Mouse (Mus musculus) embryo, embryonic 9.5 days (tissue): Measurements from ENCODE around the gene Mdm2.

Experiments
- DNase-seq: peaks from one replicate; pipeline ENCODE4 v3.0.0-alpha.2; 2017; ENCODE audit errors: extremely low spot score

Mdm2 gene

DNA sequence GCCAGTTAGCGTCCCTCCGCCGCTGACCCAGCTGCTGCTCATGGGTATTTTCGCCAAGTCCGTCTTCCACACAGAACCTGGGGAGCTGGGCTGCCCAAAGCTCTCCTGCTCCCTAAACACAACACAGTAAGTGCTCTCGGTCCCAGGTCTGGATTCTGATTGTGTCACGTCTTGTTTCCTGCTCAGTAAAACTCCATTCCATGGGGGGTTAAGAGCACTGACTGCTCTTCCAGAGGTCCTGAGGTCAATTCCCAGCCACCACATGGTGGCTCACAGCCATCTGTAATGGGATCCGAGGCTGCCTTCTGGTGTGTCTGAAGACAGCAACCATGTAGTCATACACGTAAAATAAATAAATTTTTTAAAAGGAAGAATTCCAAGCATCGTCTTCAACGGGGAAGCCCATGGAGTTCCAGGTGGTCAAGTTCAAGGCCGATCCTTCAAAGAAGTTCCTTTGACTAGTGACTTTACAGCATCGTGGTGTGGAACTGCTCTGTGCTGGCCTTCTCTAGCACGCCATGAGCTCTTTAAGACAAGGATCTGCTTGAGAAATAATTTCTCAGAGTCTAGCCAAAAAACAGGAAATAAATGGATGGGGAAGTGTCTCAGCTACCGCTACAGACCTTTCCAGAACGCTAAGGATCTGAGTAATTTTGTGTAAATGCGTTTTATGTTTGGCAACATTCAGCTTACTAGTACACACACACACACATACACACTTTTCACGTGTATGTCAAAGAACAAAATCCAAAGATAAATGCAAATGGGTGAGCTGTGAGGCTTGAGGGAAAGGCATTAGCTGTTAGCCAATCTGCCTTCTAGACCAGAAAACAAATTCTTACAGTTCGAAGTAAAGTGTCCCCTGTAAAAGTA lies 26.0 kb downstream of the Mdm2 start:
- no peak for DNase-seq

- no peak for DNase-seq
Measured at GRCm38 (mm10) chr10:117683734-117684037, 26.9 kb downstream of the Mdm2 start.

GRCm38 (mm10) chr10:117682858-117683733 lies 27.5 kb downstream of the Mdm2 start:
- no peak for DNase-seq

DNA sequence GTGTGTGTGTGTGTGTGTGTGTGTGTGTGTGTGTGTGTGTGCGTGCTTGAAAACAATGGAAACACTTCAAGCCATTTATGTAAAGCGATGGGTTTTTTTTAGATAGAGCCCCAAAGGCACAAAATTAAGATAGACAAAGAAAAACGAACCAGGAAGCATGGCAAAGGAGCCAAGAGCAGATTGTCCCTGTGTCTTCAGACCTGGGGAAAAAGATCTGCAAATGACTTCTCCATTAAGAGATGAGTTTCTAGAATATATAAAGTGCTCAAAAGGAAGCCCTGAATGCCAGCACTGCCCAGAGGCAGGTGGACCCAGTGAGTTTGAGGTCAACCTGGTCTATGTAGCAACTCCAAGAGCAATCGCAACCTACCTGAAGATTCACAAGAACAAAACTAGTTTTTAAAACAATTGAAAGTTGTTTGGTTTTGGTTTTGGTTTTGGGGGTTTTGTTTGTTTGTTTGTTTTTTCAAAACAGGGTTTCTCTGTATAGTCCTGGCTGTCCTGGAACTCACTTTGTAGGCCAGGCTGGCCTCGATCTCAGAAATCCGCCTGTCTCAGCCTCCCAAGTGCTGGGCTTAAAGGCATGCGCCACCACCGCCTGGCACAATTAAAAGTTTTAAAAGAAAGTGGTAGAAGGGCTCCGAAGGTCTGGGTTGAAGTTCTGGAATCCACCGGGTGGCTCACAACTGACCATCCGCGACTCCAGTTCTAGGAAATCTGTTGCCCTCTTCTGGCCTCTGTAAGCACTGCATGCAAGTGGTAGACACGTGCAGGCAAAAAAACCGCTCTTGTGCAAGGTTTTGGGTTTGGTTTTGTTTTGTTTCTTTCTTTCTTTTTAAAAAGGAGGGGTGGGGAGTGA lies 28.3 kb downstream of the Mdm2 start:
- peak; percentile 44 for DNase-seq

DNA sequence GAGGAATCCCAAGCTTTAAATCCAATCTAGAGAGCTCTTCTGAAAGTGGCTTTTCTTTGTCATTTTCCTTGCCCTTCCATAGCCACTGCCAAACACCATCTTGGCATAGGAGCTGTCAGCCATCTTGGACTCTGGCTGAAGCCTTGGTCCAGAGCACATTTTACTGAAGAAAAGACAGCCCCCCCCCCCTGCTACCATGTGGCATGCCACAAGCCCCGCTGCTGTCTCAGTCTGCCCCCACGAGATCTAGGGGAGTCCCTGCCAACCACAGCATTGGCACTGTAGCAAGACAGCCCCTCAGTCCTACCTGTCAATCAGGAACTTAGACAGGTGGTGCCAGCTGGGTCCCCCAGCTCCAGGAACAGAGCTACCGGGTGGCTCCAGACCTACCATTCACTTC lies 29.0 kb downstream of the Mdm2 start:
- no peak for DNase-seq

DNA sequence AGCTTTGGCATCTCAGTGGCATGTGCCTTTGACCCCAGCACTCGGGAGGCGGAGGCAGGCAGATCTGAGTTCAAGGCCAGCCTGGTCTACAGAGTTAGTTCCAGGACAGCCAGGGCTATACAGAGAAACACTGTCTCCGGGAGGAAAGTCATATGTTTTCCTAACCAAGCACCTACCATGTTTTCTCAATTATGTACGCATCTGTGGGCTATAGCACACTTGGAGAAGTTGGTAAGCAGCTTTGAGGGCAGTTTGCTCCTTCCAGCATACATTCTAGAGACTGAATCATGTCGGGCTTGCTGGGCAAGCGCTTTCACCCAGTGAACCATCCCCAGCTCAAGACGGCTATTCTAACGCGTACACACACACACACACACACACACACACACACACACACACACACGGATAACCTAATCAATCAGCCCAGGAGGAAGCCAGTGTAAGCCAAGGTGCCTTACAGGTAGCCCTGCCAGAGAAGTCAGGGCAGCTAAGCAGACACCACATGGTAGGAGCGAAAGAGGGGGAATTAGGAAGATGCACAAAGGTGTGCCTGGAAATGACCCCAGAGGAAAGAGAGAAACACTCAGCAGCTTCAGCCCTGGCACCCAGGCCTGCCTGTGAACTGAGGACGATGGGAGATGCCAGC lies 29.6 kb downstream of the Mdm2 start:
- no peak for DNase-seq

DNA sequence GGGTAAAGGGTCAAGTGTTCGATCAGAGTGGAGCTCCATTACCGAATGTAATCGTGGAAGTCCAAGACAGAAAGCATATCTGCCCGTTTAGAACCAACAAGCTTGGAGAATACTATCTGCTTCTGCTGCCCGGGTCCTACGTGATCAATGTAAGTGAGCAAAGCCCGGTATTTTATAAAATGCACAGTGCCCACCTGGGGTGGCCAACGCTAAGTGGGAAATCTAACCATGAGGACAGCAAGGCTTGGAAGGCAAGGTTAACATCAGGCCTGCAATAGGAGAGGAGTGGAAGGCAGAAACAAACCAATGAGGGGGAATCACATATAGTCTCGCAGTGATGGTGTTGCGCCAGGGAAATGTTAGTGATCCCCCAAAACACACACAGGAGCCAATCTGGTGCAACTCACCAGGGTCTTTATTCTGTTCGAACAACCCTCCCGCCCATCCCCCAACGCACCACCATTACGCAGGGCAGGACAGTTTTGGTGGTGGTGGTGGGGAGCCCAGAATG lies 30.5 kb downstream of the Mdm2 start:
- DNase-seq = no peak

DNA sequence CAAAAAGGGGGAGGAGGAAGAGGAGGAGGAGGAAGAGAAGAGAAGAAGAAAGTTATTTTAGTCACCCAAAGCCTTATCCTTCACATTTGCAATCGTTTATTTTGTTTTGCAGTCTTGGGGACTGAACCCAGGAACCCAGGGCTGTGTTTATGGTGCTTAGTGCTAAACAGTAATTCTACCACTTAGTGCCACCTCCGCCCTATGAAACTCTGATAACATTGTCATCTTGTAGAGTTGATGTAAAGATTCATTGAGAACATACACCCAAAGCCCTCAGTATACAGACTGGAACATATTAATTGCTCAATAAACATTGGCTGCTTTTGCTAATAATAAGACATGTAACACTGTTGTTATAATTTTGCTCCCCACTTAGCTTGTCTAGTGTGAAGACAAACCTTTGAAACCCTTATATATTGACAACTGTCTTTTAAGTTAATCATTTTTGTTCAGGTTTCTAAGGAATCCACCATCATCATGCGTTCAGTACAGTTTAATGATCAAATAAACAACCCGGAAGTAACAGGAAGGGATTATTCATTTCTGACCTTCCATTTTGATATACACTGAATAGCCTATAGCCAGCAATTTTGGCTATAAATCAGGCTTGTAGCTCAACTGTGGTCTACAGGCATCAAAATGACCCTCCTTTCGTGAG lies 31.4 kb downstream of the Mdm2 start:
- DNase-seq = no peak

DNA sequence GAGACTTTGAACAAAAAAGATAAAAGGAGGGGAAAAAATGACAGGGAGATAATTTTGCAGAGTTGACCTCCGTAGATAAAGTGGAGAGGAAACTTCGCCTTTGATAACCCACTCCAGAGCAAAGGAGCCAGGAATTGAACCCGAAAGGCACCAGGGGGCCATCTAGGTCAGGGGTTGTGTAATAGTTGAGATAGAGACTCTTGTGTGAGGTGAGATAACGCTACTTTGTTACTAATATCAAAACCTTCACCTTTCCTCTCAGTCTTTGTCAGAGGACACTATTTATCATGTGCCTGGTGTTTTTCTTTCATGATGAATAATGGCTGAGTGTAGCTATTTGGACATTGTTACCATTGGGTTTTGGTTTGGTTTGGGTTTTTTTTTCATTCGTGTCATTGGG lies 32.2 kb downstream of the Mdm2 start:
- no peak for DNase-seq

- no peak for DNase-seq
Measured at GRCm38 (mm10) chr10:117677494-117678236, 32.9 kb downstream of the Mdm2 start.

GRCm38 (mm10) chr10:117676644-117677313 lies 33.8 kb downstream of the Mdm2 start:
- DNase-seq = peak; percentile 48

DNA sequence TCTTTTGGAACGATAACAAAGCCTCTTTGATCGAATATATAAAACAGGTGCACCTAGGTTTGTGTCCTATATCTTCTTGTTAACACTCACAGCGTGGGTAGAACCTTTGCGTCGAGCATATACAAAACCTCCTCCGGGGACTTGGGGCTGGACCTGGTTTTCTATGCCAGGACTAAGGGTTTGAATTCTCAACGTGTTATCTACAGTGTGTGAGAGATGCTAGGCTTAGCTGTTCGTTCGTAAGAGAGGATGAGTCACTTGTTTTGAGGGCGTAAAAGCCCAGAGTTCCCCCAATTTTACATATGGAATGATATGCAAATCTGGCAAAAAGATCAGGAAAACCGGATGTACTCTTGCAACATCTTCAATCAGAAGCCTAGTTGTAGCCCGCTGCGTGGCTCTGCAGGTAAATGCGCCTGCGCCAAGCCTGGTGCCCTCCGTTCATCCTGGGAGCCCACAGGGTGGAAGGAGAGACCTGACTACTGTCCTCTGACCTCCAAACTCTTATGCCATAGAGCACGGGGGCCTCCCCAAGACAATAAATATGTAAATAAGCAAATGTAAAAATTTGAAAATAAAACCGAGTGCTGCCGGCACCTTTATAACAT lies 34.4 kb downstream of the Mdm2 start:
- peak; percentile 32 for DNase-seq

GRCm38 (mm10) chr10:117675096-117676035 lies 35.2 kb downstream of the Mdm2 start:
- DNase-seq = peak; percentile 57

DNA sequence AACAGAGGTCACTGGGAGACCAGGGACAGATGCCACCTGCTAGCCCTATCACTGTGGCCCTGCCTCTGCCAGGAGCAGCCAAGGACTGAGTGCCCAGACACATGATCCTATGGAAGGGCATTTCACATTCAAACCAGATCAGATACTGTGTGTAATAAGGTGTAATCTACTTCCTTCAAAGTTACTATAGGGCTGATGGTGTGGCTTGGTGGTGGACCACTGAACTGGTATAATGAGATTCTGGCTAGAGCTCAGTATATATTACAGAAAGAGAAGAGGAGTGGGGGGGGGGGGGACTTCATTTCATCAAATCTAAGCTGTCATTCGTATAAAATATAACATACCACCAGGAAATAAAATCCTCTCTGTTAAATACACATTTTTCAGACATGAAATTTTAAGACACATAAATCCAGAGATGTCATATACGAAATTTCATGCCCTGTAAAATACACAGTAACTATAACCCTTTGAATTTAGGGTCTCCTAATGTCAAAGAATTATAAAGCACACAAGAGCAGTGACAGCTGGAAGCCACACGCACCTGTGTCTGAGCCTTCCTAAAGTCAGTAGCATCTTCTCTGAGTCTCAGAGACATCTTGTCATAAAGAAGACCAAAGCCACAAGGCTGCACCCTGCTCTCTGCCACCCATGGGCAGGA lies 36.1 kb downstream of the Mdm2 start:
- no peak for DNase-seq

GRCm38 (mm10) chr10:117673913-117674312 lies 36.6 kb downstream of the Mdm2 start:
- no peak for DNase-seq

- DNase-seq = no peak
Measured at GRCm38 (mm10) chr10:117672693-117673092, 37.9 kb downstream of the Mdm2 start.

DNA sequence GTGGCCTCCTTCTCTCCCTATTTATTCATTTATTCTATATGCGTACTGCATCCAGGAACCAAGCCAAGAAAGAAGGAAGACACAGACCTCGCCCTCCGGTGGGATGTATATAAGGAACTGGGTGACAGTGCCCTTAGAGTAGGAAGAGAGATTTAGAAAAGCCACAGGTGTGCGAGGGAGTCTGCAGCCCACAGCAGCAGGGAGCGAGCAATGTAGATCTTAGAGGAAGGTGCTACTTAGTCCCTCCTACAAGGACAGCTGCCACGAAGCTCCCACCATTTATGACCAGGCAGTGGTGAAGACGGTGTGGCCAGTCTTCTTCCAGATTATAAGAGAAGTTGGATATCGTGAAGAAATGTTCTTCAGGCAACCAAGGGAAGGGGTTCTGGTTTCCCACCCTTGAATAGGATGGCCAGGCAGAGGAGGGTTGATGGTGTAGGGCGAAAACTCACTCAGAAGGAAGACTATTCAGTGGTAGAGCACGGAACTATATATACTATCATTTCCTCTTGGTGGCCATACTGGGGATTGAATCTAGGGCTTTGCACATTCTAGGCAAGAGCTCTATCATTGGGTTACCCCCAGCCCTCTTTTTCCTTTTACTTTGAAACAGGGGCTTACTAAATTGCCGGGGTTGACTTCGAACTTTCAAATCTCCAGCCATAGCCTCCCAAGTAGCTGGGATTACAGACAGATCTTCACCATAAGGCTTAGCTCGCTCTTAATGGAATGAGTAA lies 38.5 kb downstream of the Mdm2 start:
- DNase-seq = no peak
